In genomic region chr1:84581812-84582211, GRCm38 (mm10) we compare ENCODE assay signal across 9 mouse cellular contexts.
DNase-seq lines count a peak whose midpoint lies in the region; ATAC-seq and TF ChIP-seq lines count a peak whose summit lies in the region.
"Had no signal": no experiment of that assay in that cellular context is flagged by ENCODE, and none has a peak within 500 bp of the region (broad histone marks: within the 10 kb centered on the region; RNA-seq: fewer than 3 reads in every experiment).

No protein-coding gene starts in this region.

- no peak overlapping the region for H3K4me2 ChIP-seq in CH12.LX (ENCODE audit: insufficient read depth, low read depth, poor library complexity, severe bottlenecking)
- H3K4me2 ChIP-seq in kidney, embryonic 16.5 days (replicated peaks; ENCODE audit: low read depth, low read length), result no peak overlapping the region
- H3K4me2 ChIP-seq: embryonic facial prominence, embryonic 12.5 days had no signal

- dilution Hi-C loops in CH12.LX (cut with MboI; ENCODE audit: extremely low pct_ligation_motif_present, extremely low pct_unique_long_range_greater_than_20kb, low sequenced_read_pairs), result no loop called here

- no peaks in the 10 kb centered on the region for H3K9me3 ChIP-seq in CH12.LX (replicated peaks; ENCODE audit: low read length)
- no peaks in the 10 kb centered on the region for H3K9me3 ChIP-seq in embryonic facial prominence, embryonic 10.5 days
- H3K9me3 ChIP-seq in kidney, embryonic 16.5 days (ENCODE audit: low read length), result no peaks in the 10 kb centered on the region
- H3K9me3 ChIP-seq: embryonic facial prominence, embryonic 12.5 days had no signal

- 52% methylated on average over 2 of the region's 2 CpGs for WGBS in embryonic facial prominence, embryonic 10.5 days
- WGBS in kidney, embryonic 16.5 days, result 63% methylated on average over 2 of the region's 2 CpGs

- peak; percentile 52 to 76 for TF ChIP-seq CTCF in CH12.LX (conservative IDR thresholded peaks at IDR 0.05 in 1 of 2, IDR thresholded peaks at IDR 0.05 in 1 of 2; ENCODE audit: low read depth in 2 of 2, low read length in 2 of 2)

- no peaks in the 10 kb centered on the region for H3K27me3 ChIP-seq in CH12.LX (replicated peaks)
- no peaks in the 10 kb centered on the region for H3K27me3 ChIP-seq in embryonic facial prominence, embryonic 10.5 days (replicated peaks; ENCODE audit: low read depth, poor library complexity, severe bottlenecking)
- no peaks in the 10 kb centered on the region for H3K27me3 ChIP-seq in kidney, embryonic 16.5 days (ENCODE audit: insufficient read depth, low read length)
- H3K27me3 ChIP-seq: embryonic facial prominence, embryonic 12.5 days had no signal

- H3K27ac ChIP-seq in CH12.LX (ENCODE audit: insufficient read depth, low read depth), result no peak overlapping the region
- no peak overlapping the region for H3K27ac ChIP-seq in embryonic facial prominence, embryonic 10.5 days (replicated peaks)
- no peak overlapping the region for H3K27ac ChIP-seq in kidney, embryonic 16.5 days (ENCODE audit: low read length)
- H3K27ac ChIP-seq: embryonic facial prominence, embryonic 12.5 days had no signal

- H3K4me3 ChIP-seq in CH12.LX (replicated peaks in 1 of 3; ENCODE audit: low read depth in 2 of 3, low read length in 2 of 3, poor library complexity in 1 of 3), result no peak overlapping the region
- no peak overlapping the region for H3K4me3 ChIP-seq in embryonic facial prominence, embryonic 10.5 days
- no peak overlapping the region for H3K4me3 ChIP-seq in kidney, embryonic 16.5 days (ENCODE audit: low read length)
- H3K4me3 ChIP-seq: embryonic facial prominence, embryonic 12.5 days had no signal

- no peaks in the 10 kb centered on the region for H3K79me2 ChIP-seq in CH12.LX (replicated peaks; ENCODE audit: control insufficient read depth, extremely low read depth, insufficient read depth, poor library complexity, severe bottlenecking)

- TF ChIP-seq RAD21 in CH12.LX (IDR thresholded peaks at IDR 0.05; ENCODE audit: low read depth, low read length), result peak; percentile 76

- peak; percentile 48 for DNase-seq in CH12.LX (ENCODE audit: extremely low read depth)
- peak; percentile 81 for DNase-seq in adrenal gland, postnatal 10 days
- DNase-seq in embryonic facial prominence, embryonic 10.5 days (ENCODE audit: low spot score), result peak; percentile 55
- DNase-seq in heart, adult 11 months, result peak; percentile 94
- peak; percentile 20 to 22 for DNase-seq in lung, adult 18-20 months
- peak; percentile 57 to 74 for DNase-seq in right cerebral cortex, postnatal 10 days (ENCODE audit: low spot score in 2 of 2)
- DNase-seq in thymus, postnatal 10 days (ENCODE audit: low spot score in 2 of 2), result no peak

- no peak for TF ChIP-seq EP300 in CH12.LX (IDR thresholded peaks at IDR 0.05; ENCODE audit: low read length)

- no peaks in the 10 kb centered on the region for H3K4me1 ChIP-seq in CH12.LX (ENCODE audit: control insufficient read depth in 1 of 2, insufficient read depth in 2 of 2)
- H3K4me1 ChIP-seq in embryonic facial prominence, embryonic 10.5 days, result peaks cover 6% of the 10 kb centered on the region
- no peaks in the 10 kb centered on the region for H3K4me1 ChIP-seq in kidney, embryonic 16.5 days (ENCODE audit: insufficient read depth, low read length)

- peak; percentile 57 for ATAC-seq in kidney, embryonic 16.5 days (ENCODE audit: low FRiP score, low TSS enrichment)

- no peak overlapping the region for H3K9ac ChIP-seq in CH12.LX (ENCODE audit: insufficient read depth, low read depth)
- H3K9ac ChIP-seq in kidney, embryonic 16.5 days (replicated peaks; ENCODE audit: low read length), result no peak overlapping the region
- H3K9ac ChIP-seq: embryonic facial prominence, embryonic 12.5 days had no signal

- no peak for TF ChIP-seq POLR2A in CH12.LX (IDR thresholded peaks at IDR 0.05; ENCODE audit: low read depth, low read length)

- H3K36me3 ChIP-seq in CH12.LX (replicated peaks in 1 of 2; ENCODE audit: control insufficient read depth in 1 of 2, insufficient read depth in 1 of 2, low read length in 1 of 2), result no peaks in the 10 kb centered on the region
- H3K36me3 ChIP-seq in embryonic facial prominence, embryonic 10.5 days (replicated peaks), result no peaks in the 10 kb centered on the region
- no peaks in the 10 kb centered on the region for H3K36me3 ChIP-seq in kidney, embryonic 16.5 days (ENCODE audit: insufficient read depth, low read length)
- H3K36me3 ChIP-seq: embryonic facial prominence, embryonic 12.5 days had no signal

- in situ Hi-C loops in CH12.LX (cut with MboI; ENCODE audit: low pct_ligation_motif_present, low pct_unique_long_range_greater_than_20kb, low sequenced_read_pairs), result no loop called here

TF ChIP-seq in CH12.LX, 34 proteins besides CTCF, POLR2A, EP300 and RAD21:
- TF ChIP-seq MAFK (IDR thresholded peaks at IDR 0.05; ENCODE audit: insufficient replicate concordance, low read length) (no peak), IRF4 (IDR thresholded peaks at IDR 0.05; ENCODE audit: low read depth, low read length) (0 out of 2 replicates have a peak, but pooled peaks have one; percentile 8), RCOR1 (conservative IDR thresholded peaks at IDR 0.05; ENCODE audit: low read depth, low read length) (no peak), GABPA (IDR thresholded peaks at IDR 0.05; ENCODE audit: insufficient replicate concordance, low read depth, low read length) (no peak), JUND (conservative IDR thresholded peaks at IDR 0.05; ENCODE audit: low read depth, low read length) (no peak), SMC3 (IDR thresholded peaks at IDR 0.05; ENCODE audit: low read depth, low read length) (peak; percentile 72), MXI1 (IDR thresholded peaks at IDR 0.05; ENCODE audit: low read depth, low read length) (no peak), E2F4 (IDR thresholded peaks at IDR 0.05; ENCODE audit: insufficient replicate concordance, low read depth, low read length) (no peak), NELFE (IDR thresholded peaks at IDR 0.05; ENCODE audit: low read depth, low read length) (no peak)
TF ChIP-seq in CH12.LX: peak in this region for 2.

Comparison
In these comparisons a context has a peak if more than half of its experiments do, and no peak if none do; other contexts are left out.
1. DNase-seq: peak in CH12.LX (single experiment), adrenal gland, postnatal 10 days (single experiment), embryonic facial prominence, embryonic 10.5 days (single experiment), heart, adult 11 months (single experiment), lung, adult 18-20 months (2 of 2) and right cerebral cortex, postnatal 10 days (2 of 2); none in thymus, postnatal 10 days (0 of 2).